Mouse (Mus musculus): Measurements from ENCODE around the gene Fam129c. TPM values are rescaled to one million over a fixed set of nuclear protein-coding genes. Genes with fewer than 3 reads are reported as not detected.

Fam129c gene
- polyA plus RNA-seq, 1 experiment from 2014 or later, result 3.5 TPM

GRCm38 (mm10) chr8:71613418-71613817, 16.0 kb downstream of the Fam129c start:
- Histone ChIP-seq H3K9ac (ENCODE audit: low read depth, low read length) (no peak overlapping the region; the same call in 1 of the 2 replicates), H3K9me3 (ENCODE audit: control insufficient read depth, low read length) (no peaks in the 10 kb centered on the region), H3K4me3 (ENCODE audit: low read length) (no peak overlapping the region)

GRCm38 (mm10) chr8:71619786-71620185, 22.3 kb downstream of the Fam129c start:
- Histone ChIP-seq H3K9me3 (ENCODE audit: control insufficient read depth, low read length) (peaks cover 18% of the 10 kb centered on the region), H3K4me2 (ENCODE audit: low read depth, low read length) (no peak overlapping the region), H3K9ac (ENCODE audit: low read depth, low read length) (no peak overlapping the region), H3K4me3 (ENCODE audit: low read length) (no peak overlapping the region), H3K4me1 (ENCODE audit: control insufficient read depth, insufficient read depth, low read length) (no peaks in the 10 kb centered on the region), H3K27me3 (replicated peaks; ENCODE audit: control insufficient read depth, insufficient read depth, low read length) (no peaks in the 10 kb centered on the region), H3K36me3 (ENCODE audit: control insufficient read depth, insufficient read depth, low read length) (peaks cover 65% of the 10 kb centered on the region), H3K27ac (ENCODE audit: low read length) (no peak overlapping the region)
- ATAC-seq, result no peak
- 98% methylated on average over 2 of the region's 2 CpGs for WGBS

More at GRCm38 (mm10) chr8:71613418-71613817, 16.0 kb downstream of the Fam129c start:
- no peak for ATAC-seq
- Histone ChIP-seq H3K36me3 (ENCODE audit: control insufficient read depth, insufficient read depth, low read length) (peaks cover 15% of the 10 kb centered on the region), H3K27ac (ENCODE audit: low read length) (no peak overlapping the region), H3K27me3 (replicated peaks; ENCODE audit: control insufficient read depth, insufficient read depth, low read length) (no peaks in the 10 kb centered on the region), H3K4me2 (ENCODE audit: low read depth, low read length) (no peak overlapping the region), H3K4me1 (ENCODE audit: control insufficient read depth, insufficient read depth, low read length) (peaks cover 9% of the 10 kb centered on the region)
- 58% methylated on average over 4 of the region's 4 CpGs for WGBS

GRCm38 (mm10) chr8:71625088-71625487, 27.6 kb downstream of the Fam129c start:
- no peak for ATAC-seq
- Histone ChIP-seq H3K36me3 (ENCODE audit: control insufficient read depth, insufficient read depth, low read length) (peaks cover 40% of the 10 kb centered on the region), H3K27ac (ENCODE audit: low read length) (no peak overlapping the region), H3K4me1 (ENCODE audit: control insufficient read depth, insufficient read depth, low read length) (peaks cover 25% of the 10 kb centered on the region), H3K9me3 (ENCODE audit: control insufficient read depth, low read length) (peaks cover 18% of the 10 kb centered on the region), H3K4me3 (ENCODE audit: low read length) (no peak overlapping the region), H3K4me2 (ENCODE audit: low read depth, low read length) (no peak overlapping the region), H3K27me3 (replicated peaks; ENCODE audit: control insufficient read depth, insufficient read depth, low read length) (peaks cover 3% of the 10 kb centered on the region; the same call in 1 of the 2 replicates), H3K9ac (ENCODE audit: low read depth, low read length) (no peak overlapping the region)
- 58% methylated on average over 1 of the region's 1 CpGs for WGBS

GRCm38 (mm10) chr8:71626753-71627152, 29.3 kb downstream of the Fam129c start:
- no peak for ATAC-seq
- peaks cover 18% of the 10 kb centered on the region for H3K9me3 ChIP-seq (ENCODE audit: control insufficient read depth, low read length)
- peaks cover 25% of the 10 kb centered on the region for H3K4me1 ChIP-seq (ENCODE audit: control insufficient read depth, insufficient read depth, low read length)
- 86% methylated on average over 9 of the region's 9 CpGs for WGBS
- peaks cover 27% of the 10 kb centered on the region for H3K36me3 ChIP-seq (ENCODE audit: control insufficient read depth, insufficient read depth, low read length)
- no peak overlapping the region for H3K4me2 ChIP-seq (ENCODE audit: low read depth, low read length)
- H3K4me3 ChIP-seq (ENCODE audit: low read length), result no peak overlapping the region
- H3K27ac ChIP-seq (ENCODE audit: low read length), result no peak overlapping the region
- peaks cover 6% of the 10 kb centered on the region; the same call in 1 of the 2 replicates for H3K27me3 ChIP-seq (replicated peaks; ENCODE audit: control insufficient read depth, insufficient read depth, low read length)
- H3K9ac ChIP-seq (ENCODE audit: low read depth, low read length), result no peak overlapping the region

GRCm38 (mm10) chr8:71627265-71628099, 30.0 kb downstream of the Fam129c start:
- Histone ChIP-seq H3K36me3 (ENCODE audit: control insufficient read depth, insufficient read depth, low read length) (peaks cover 20% of the 10 kb centered on the region), H3K9me3 (ENCODE audit: control insufficient read depth, low read length) (peaks cover 12% of the 10 kb centered on the region), H3K27ac (ENCODE audit: low read length) (peak overlapping the region; percentile 46; the same call in 1 of the 2 replicates), H3K4me3 (ENCODE audit: low read length) (no peak overlapping the region), H3K9ac (ENCODE audit: low read depth, low read length) (peak overlapping the region; percentile 35; the same call in 1 of the 2 replicates), H3K4me2 (ENCODE audit: low read depth, low read length) (no peak overlapping the region), H3K27me3 (replicated peaks; ENCODE audit: control insufficient read depth, insufficient read depth, low read length) (peaks cover 6% of the 10 kb centered on the region; the same call in 1 of the 2 replicates), H3K4me1 (ENCODE audit: control insufficient read depth, insufficient read depth, low read length) (peaks cover 25% of the 10 kb centered on the region)
- 49% methylated on average over 9 of the region's 9 CpGs for WGBS
- ATAC-seq, result no peak

- H3K4me3 ChIP-seq (ENCODE audit: low read length), result peak overlapping the region; percentile 65
- ATAC-seq, result no peak
Measured at GRCm38 (mm10) chr8:71628396-71629095, 31.1 kb downstream of the Fam129c start.

GRCm38 (mm10) chr8:71629096-71629697, 31.7 kb downstream of the Fam129c start:
- H3K9me3 ChIP-seq (ENCODE audit: control insufficient read depth, low read length), result peaks cover 5% of the 10 kb centered on the region; the same call in 1 of the 2 replicates
- H3K36me3 ChIP-seq (ENCODE audit: control insufficient read depth, insufficient read depth, low read length), result peaks cover 5% of the 10 kb centered on the region; the same call in 1 of the 2 replicates
- H3K27ac ChIP-seq (ENCODE audit: low read length), result peak overlapping the region; percentile 70
- H3K4me3 ChIP-seq (ENCODE audit: low read length), result peak overlapping the region; percentile 65
- H3K9ac ChIP-seq (ENCODE audit: low read depth, low read length), result peak overlapping the region; percentile 81
- peak; percentile 89 for ATAC-seq
- under 1% methylated on average over 55 of the region's 55 CpGs for WGBS
- peaks cover 6% of the 10 kb centered on the region for H3K27me3 ChIP-seq (replicated peaks; ENCODE audit: control insufficient read depth, insufficient read depth, low read length)
- H3K4me2 ChIP-seq (ENCODE audit: low read depth, low read length), result peak overlapping the region; percentile 98
- peaks cover 31% of the 10 kb centered on the region for H3K4me1 ChIP-seq (ENCODE audit: control insufficient read depth, insufficient read depth, low read length)

More at GRCm38 (mm10) chr8:71628396-71629095, 31.1 kb downstream of the Fam129c start:
- peak overlapping the region; percentile 70 for H3K27ac ChIP-seq (ENCODE audit: low read length)
- H3K4me2 ChIP-seq (ENCODE audit: low read depth, low read length), result peak overlapping the region; percentile 98
- H3K4me1 ChIP-seq (ENCODE audit: control insufficient read depth, insufficient read depth, low read length), result peaks cover 25% of the 10 kb centered on the region
- peaks cover 6% of the 10 kb centered on the region; the same call in 1 of the 2 replicates for H3K27me3 ChIP-seq (replicated peaks; ENCODE audit: control insufficient read depth, insufficient read depth, low read length)
- peaks cover 9% of the 10 kb centered on the region for H3K36me3 ChIP-seq (ENCODE audit: control insufficient read depth, insufficient read depth, low read length)
- WGBS, result 7% methylated on average over 16 of the region's 16 CpGs
- peaks cover 8% of the 10 kb centered on the region; the same call in 1 of the 2 replicates for H3K9me3 ChIP-seq (ENCODE audit: control insufficient read depth, low read length)
- H3K9ac ChIP-seq (ENCODE audit: low read depth, low read length), result peak overlapping the region; percentile 81

- Histone ChIP-seq H3K4me2 (ENCODE audit: low read depth, low read length) (peak overlapping the region; percentile 98), H3K27ac (ENCODE audit: low read length) (peak overlapping the region; percentile 48; the same call in 1 of the 2 replicates), H3K36me3 (ENCODE audit: control insufficient read depth, insufficient read depth, low read length) (no peaks in the 10 kb centered on the region; the same call in 1 of the 2 replicates), H3K4me3 (ENCODE audit: low read length) (peak overlapping the region; percentile 65), H3K27me3 (replicated peaks; ENCODE audit: control insufficient read depth, insufficient read depth, low read length) (peaks cover 6% of the 10 kb centered on the region), H3K9me3 (ENCODE audit: control insufficient read depth, low read length) (peaks cover 5% of the 10 kb centered on the region; the same call in 1 of the 2 replicates), H3K9ac (ENCODE audit: low read depth, low read length) (peak overlapping the region; percentile 81), H3K4me1 (ENCODE audit: control insufficient read depth, insufficient read depth, low read length) (peaks cover 37% of the 10 kb centered on the region)
- WGBS, result 3% methylated on average over 25 of the region's 25 CpGs
- ATAC-seq, result peak; percentile 31
Measured at GRCm38 (mm10) chr8:71629781-71630212, 32.3 kb downstream of the Fam129c start.

Data from intestine, embryonic 16.5 days (tissue).